Mouse (Mus musculus) megakaryocyte, embryonic 14.5 days (primary cell): Measurements from ENCODE around the gene Gcm1.

ENCODE experiments used
- FLI1 ChIP-seq: IDR thresholded peaks from 2 replicates; pipeline ENCODE4 v1.6.1; 2012; ENCODE audit warnings: low read length, inconsistent platforms, mixed read lengths
- GATA1 ChIP-seq: IDR thresholded peaks from 3 replicates; pipeline ENCODE4 v1.6.1; 2012; ENCODE audit warnings: mixed read lengths, low read length, inconsistent platforms, borderline replicate concordance

- TF ChIP-seq GATA1 (no peak), FLI1 (no peak)
Observed at GRCm38 (mm10) chr9:78035831-78036230, 15.9 kb upstream of the Gcm1 start.
